Mouse (Mus musculus) embryonic facial prominence, embryonic 10.5 days (tissue): ENCODE measurements around the gene Cryzl2. TPM values are rescaled to one million over a fixed set of nuclear protein-coding genes. Genes with fewer than 3 reads are reported as not detected.
A peak's percentile ranks its signal among the peaks of the same experiment; 100 is the strongest.

Experiments
- DNase-seq: peaks from one replicate; pipeline ENCODE4 v3.0.0-alpha.2; 2017; ENCODE audit warnings: low spot score
- H3K27ac ChIP-seq: fragments of 300-500 bp; sonication (generic); replicated peaks from 2 replicates; pipeline ENCODE4 v1.5.1; 2016; ENCODE audit warnings: mild to moderate bottlenecking
- H3K27me3 ChIP-seq: fragments of 300-500 bp; sonication (generic); replicated peaks from 2 replicates; pipeline ENCODE4 v1.6.1; 2016; ENCODE audit warnings: low read depth, mild to moderate bottlenecking; ENCODE audit not compliant: poor library complexity, severe bottlenecking
- H3K36me3 ChIP-seq: fragments of 300-500 bp; sonication (generic); replicated peaks from 2 replicates; pipeline ENCODE4 v1.6.1; 2016; ENCODE audit warnings: mild to moderate bottlenecking, moderate library complexity
- H3K4me1 ChIP-seq: fragments of 300-500 bp; sonication (generic); 2 replicates; pipeline ENCODE4 v1.6.1; 2016
- H3K4me3 ChIP-seq: fragments of 300-500 bp; sonication (generic); 2 replicates; pipeline ENCODE4 v1.5.1; 2016; ENCODE audit warnings: mild to moderate bottlenecking, moderate library complexity
- H3K9me3 ChIP-seq: fragments of 300-500 bp; sonication (generic); 2 replicates; pipeline ENCODE4 v1.6.1; 2016; ENCODE audit warnings: mild to moderate bottlenecking
- WGBS: fragments of 180-500 bp; shearing (Covaris S2); methylation state at CpG from one replicate; pipeline ENCODE4 v1.1.7; 2016; 5-methylcytosine and 5-hydroxymethylcytosine counted together
- polyA plus RNA-seq: library from polyadenylated mRNA; unstranded; fragments of >200 nt; fragmentation: Nextera tagmentation; extraction: Ambion mirVana; gene quantifications from 2 replicates; pipeline ENCODE4 v1.2.1, GENCODE M21; 2016

The Cryzl2 gene
- 5.4 and 8.1 TPM in 2 replicates for polyA plus RNA-seq

GRCm38 (mm10) chr1:157458421-157459208, at the start of gene Cryzl2:
TSS of gene Cryzl2 (plus strand) at chr1:157458577.
- DNase-seq: peak; percentile 89
- H3K27ac ChIP-seq: peak within 1 kb of the TSS; percentile 73
- peak within 1 kb of the TSS; percentile 59 for H3K4me3 ChIP-seq
- H3K27me3 ChIP-seq: no peaks in the 10 kb centered on the region
- 4% methylated on average over 27 of the region's 29 CpGs for WGBS
- peaks cover 17% of the 10 kb centered on the region for H3K4me1 ChIP-seq
- H3K36me3 ChIP-seq: no peaks in the 10 kb centered on the region
- no peaks in the 10 kb centered on the region for H3K9me3 ChIP-seq

GRCm38 (mm10) chr1:157409648-157410047, 48.7 kb upstream of the Cryzl2 start:
- no peaks in the 10 kb centered on the region for H3K27me3 ChIP-seq
- 84% methylated on average over 2 of the region's 2 CpGs for WGBS
- no peak overlapping the region for H3K27ac ChIP-seq
- no peak overlapping the region for H3K4me3 ChIP-seq
- H3K9me3 ChIP-seq: no peaks in the 10 kb centered on the region
- no peak for DNase-seq
- peaks cover 21% of the 10 kb centered on the region for H3K4me1 ChIP-seq
- 0 out of 2 replicates have a peak, but pooled peaks cover under 1% of the 10 kb centered on the region for H3K36me3 ChIP-seq

GRCm38 (mm10) chr1:157410937-157411336, 47.4 kb upstream of the Cryzl2 start:
- H3K4me3 ChIP-seq: peak overlapping the region; percentile 91
- WGBS: 18% methylated on average over 8 of the region's 8 CpGs
- H3K27me3 ChIP-seq: no peaks in the 10 kb centered on the region
- H3K9me3 ChIP-seq: no peaks in the 10 kb centered on the region
- no peak overlapping the region for H3K27ac ChIP-seq
- DNase-seq: no peak
- H3K36me3 ChIP-seq: peaks cover 2% of the 10 kb centered on the region; the same call in 1 of the 2 replicates
- peaks cover 21% of the 10 kb centered on the region for H3K4me1 ChIP-seq

- Histone ChIP-seq H3K27me3 (no peaks in the 10 kb centered on the region), H3K4me1 (peaks cover 21% of the 10 kb centered on the region), H3K27ac (peak overlapping the region; percentile 96), H3K9me3 (no peaks in the 10 kb centered on the region), H3K4me3 (peak overlapping the region; percentile 91), H3K36me3 (peaks cover 2% of the 10 kb centered on the region; the same call in 1 of the 2 replicates)
- 2% methylated on average over 4 of the region's 4 CpGs for WGBS
- DNase-seq: no peak
These were observed 47.1 kb upstream of the Cryzl2 start for GRCm38 (mm10) chr1:157411341-157411710.

- peaks cover 2% of the 10 kb centered on the region; the same call in 1 of the 2 replicates for H3K36me3 ChIP-seq
These were observed 46.5 kb upstream of the Cryzl2 start for GRCm38 (mm10) chr1:157411711-157412380.

GRCm38 (mm10) chr1:157412454-157413369, 45.7 kb upstream of the Cryzl2 start, which contains the start of gene Rasal2:
TSS of gene Rasal2 (minus strand) at chr1:157412595.
- Histone ChIP-seq H3K4me3 (peak within 1 kb of the TSS; percentile 91), H3K9me3 (no peaks in the 10 kb centered on the region), H3K27me3 (no peaks in the 10 kb centered on the region), H3K36me3 (peaks cover 2% of the 10 kb centered on the region; the same call in 1 of the 2 replicates), H3K4me1 (peaks cover 25% of the 10 kb centered on the region), H3K27ac (peak within 1 kb of the TSS; percentile 96)
- WGBS: under 1% methylated on average over 62 of the region's 62 CpGs
- peak; percentile 96 for DNase-seq

More at GRCm38 (mm10) chr1:157411711-157412380, 46.5 kb upstream of the Cryzl2 start:
- H3K27ac ChIP-seq: peak overlapping the region; percentile 96
- H3K4me1 ChIP-seq: peaks cover 21% of the 10 kb centered on the region
- under 1% methylated on average over 85 of the region's 85 CpGs for WGBS
- no peaks in the 10 kb centered on the region for H3K9me3 ChIP-seq
- H3K27me3 ChIP-seq: no peaks in the 10 kb centered on the region
- H3K4me3 ChIP-seq: peak overlapping the region; percentile 91
- peak; percentile 76 for DNase-seq

GRCm38 (mm10) chr1:157415771-157416170, 42.6 kb upstream of the Cryzl2 start:
- WGBS: 75% methylated on average over 3 of the region's 3 CpGs
- H3K36me3 ChIP-seq: peaks cover 18% of the 10 kb centered on the region
- no peak overlapping the region for H3K4me3 ChIP-seq
- H3K4me1 ChIP-seq: peaks cover 26% of the 10 kb centered on the region
- H3K27me3 ChIP-seq: no peaks in the 10 kb centered on the region
- no peak for DNase-seq
- H3K27ac ChIP-seq: no peak overlapping the region
- no peaks in the 10 kb centered on the region for H3K9me3 ChIP-seq

GRCm38 (mm10) chr1:157416628-157417027, 41.7 kb upstream of the Cryzl2 start:
- WGBS: 83% methylated on average over 2 of the region's 2 CpGs

GRCm38 (mm10) chr1:157417414-157417813, 41.0 kb upstream of the Cryzl2 start:
- H3K27ac ChIP-seq: peak overlapping the region; percentile 57; the same call in 1 of the 2 replicates
- H3K36me3 ChIP-seq: peaks cover 18% of the 10 kb centered on the region
- no peak overlapping the region for H3K4me3 ChIP-seq
- H3K4me1 ChIP-seq: peaks cover 17% of the 10 kb centered on the region
- no peaks in the 10 kb centered on the region for H3K27me3 ChIP-seq
- WGBS: 51% methylated on average over 3 of the region's 3 CpGs
- no peak for DNase-seq
- H3K9me3 ChIP-seq: no peaks in the 10 kb centered on the region

More at GRCm38 (mm10) chr1:157416628-157417027, 41.7 kb upstream of the Cryzl2 start:
- no peak for DNase-seq
- H3K36me3 ChIP-seq: peaks cover 18% of the 10 kb centered on the region
- H3K9me3 ChIP-seq: no peaks in the 10 kb centered on the region
- no peak overlapping the region for H3K4me3 ChIP-seq
- no peak overlapping the region for H3K27ac ChIP-seq
- H3K4me1 ChIP-seq: peaks cover 18% of the 10 kb centered on the region
- H3K27me3 ChIP-seq: no peaks in the 10 kb centered on the region

GRCm38 (mm10) chr1:157417861-157418260, 40.5 kb upstream of the Cryzl2 start:
- 48% methylated on average over 7 of the region's 7 CpGs for WGBS
- Histone ChIP-seq H3K36me3 (peaks cover 18% of the 10 kb centered on the region), H3K27ac (peak overlapping the region; percentile 57; the same call in 1 of the 2 replicates), H3K9me3 (no peaks in the 10 kb centered on the region), H3K4me3 (no peak overlapping the region), H3K4me1 (peaks cover 17% of the 10 kb centered on the region), H3K27me3 (no peaks in the 10 kb centered on the region)
- no peak for DNase-seq

- Histone ChIP-seq H3K4me1 (no peaks in the 10 kb centered on the region), H3K27me3 (no peaks in the 10 kb centered on the region), H3K27ac (no peak overlapping the region), H3K36me3 (no peaks in the 10 kb centered on the region), H3K4me3 (no peak overlapping the region), H3K9me3 (no peaks in the 10 kb centered on the region)
- no peak for DNase-seq
- WGBS: 76% methylated on average over 8 of the region's 8 CpGs
These were observed 32.5 kb upstream of the Cryzl2 start for GRCm38 (mm10) chr1:157425741-157426427.
